Mouse (Mus musculus): ENCODE results near the gene Unc5c. TPM values are rescaled to one million over a fixed set of nuclear protein-coding genes. Genes with fewer than 3 reads are reported as not detected.

Unc5c gene
- polyA plus RNA-seq, 1 experiment from 2014 or later: 20.5 TPM

GRCm38 (mm10) chr3:141838864-141839263 is 373.8 kb downstream of the Unc5c start:
- Histone ChIP-seq H3K27ac (no peak overlapping the region), H3K4me3 (no peak overlapping the region), H3K27me3 (no peaks in the 10 kb centered on the region), H3K4me2 (no peak overlapping the region), H3K9ac (no peak overlapping the region), H3K36me3 (no peaks in the 10 kb centered on the region), H3K9me3 (no peaks in the 10 kb centered on the region), H3K4me1 (no peaks in the 10 kb centered on the region)
- 41% methylated on average over 7 of the region's 7 CpGs for WGBS
- ATAC-seq (ENCODE audit: borderline replicate concordance, extremely low read depth, low FRiP score, low TSS enrichment): no peak

GRCm38 (mm10) chr3:141849206-141849605 is 384.2 kb downstream of the Unc5c start:
- Histone ChIP-seq H3K27ac (no peak overlapping the region), H3K9me3 (no peaks in the 10 kb centered on the region), H3K9ac (no peak overlapping the region), H3K4me1 (no peaks in the 10 kb centered on the region), H3K36me3 (no peaks in the 10 kb centered on the region), H3K4me3 (no peak overlapping the region), H3K4me2 (no peak overlapping the region), H3K27me3 (no peaks in the 10 kb centered on the region)
- no peak for ATAC-seq (ENCODE audit: borderline replicate concordance, extremely low read depth, low FRiP score, low TSS enrichment)
- 79% methylated on average over 1 of the region's 1 CpGs for WGBS

- ATAC-seq (ENCODE audit: borderline replicate concordance, extremely low read depth, low FRiP score, low TSS enrichment): no peak
- Histone ChIP-seq H3K9ac (no peak overlapping the region), H3K27ac (no peak overlapping the region), H3K4me3 (no peak overlapping the region), H3K36me3 (no peaks in the 10 kb centered on the region), H3K4me2 (no peak overlapping the region), H3K27me3 (no peaks in the 10 kb centered on the region), H3K4me1 (no peaks in the 10 kb centered on the region), H3K9me3 (no peaks in the 10 kb centered on the region)
- WGBS: 77% methylated on average over 7 of the region's 7 CpGs
These were observed 385.1 kb downstream of the Unc5c start for GRCm38 (mm10) chr3:141850141-141850540.

GRCm38 (mm10) chr3:141854339-141854738 is 389.3 kb downstream of the Unc5c start:
- Histone ChIP-seq H3K4me1 (no peaks in the 10 kb centered on the region), H3K36me3 (no peaks in the 10 kb centered on the region), H3K4me2 (no peak overlapping the region), H3K27ac (no peak overlapping the region), H3K9ac (no peak overlapping the region), H3K9me3 (no peaks in the 10 kb centered on the region), H3K4me3 (no peak overlapping the region), H3K27me3 (no peaks in the 10 kb centered on the region)
- WGBS: 73% methylated on average over 4 of the region's 4 CpGs
- no peak for ATAC-seq (ENCODE audit: borderline replicate concordance, extremely low read depth, low FRiP score, low TSS enrichment)

- no peaks in the 10 kb centered on the region for H3K36me3 ChIP-seq
- ATAC-seq (ENCODE audit: borderline replicate concordance, extremely low read depth, low FRiP score, low TSS enrichment): 0 out of 2 replicates have a peak, but pooled peaks have one; percentile 11
- 60% methylated on average over 8 of the region's 8 CpGs for WGBS
These were observed 392.1 kb downstream of the Unc5c start for GRCm38 (mm10) chr3:141857123-141857522.

GRCm38 (mm10) chr3:141862816-141863461 is 397.9 kb downstream of the Unc5c start:
- ATAC-seq (ENCODE audit: borderline replicate concordance, extremely low read depth, low FRiP score, low TSS enrichment): peak; percentile 81; the same call in 1 of the 2 replicates
- H3K4me2 ChIP-seq: peak overlapping the region; percentile 40
- H3K9me3 ChIP-seq: no peaks in the 10 kb centered on the region
- H3K27me3 ChIP-seq: no peaks in the 10 kb centered on the region
- H3K4me3 ChIP-seq: no peak overlapping the region
- no peaks in the 10 kb centered on the region for H3K36me3 ChIP-seq
- H3K27ac ChIP-seq: no peak overlapping the region
- no peak overlapping the region for H3K9ac ChIP-seq
- no peaks in the 10 kb centered on the region for H3K4me1 ChIP-seq
- WGBS: 16% methylated on average over 13 of the region's 13 CpGs

More at GRCm38 (mm10) chr3:141857123-141857522, 392.1 kb downstream of the Unc5c start:
- Histone ChIP-seq H3K9ac (no peak overlapping the region), H3K4me1 (no peaks in the 10 kb centered on the region), H3K27ac (no peak overlapping the region), H3K27me3 (no peaks in the 10 kb centered on the region), H3K9me3 (no peaks in the 10 kb centered on the region), H3K4me3 (no peak overlapping the region), H3K4me2 (no peak overlapping the region)

- no peaks in the 10 kb centered on the region for H3K4me1 ChIP-seq
- ATAC-seq (ENCODE audit: borderline replicate concordance, extremely low read depth, low FRiP score, low TSS enrichment): no peak
- 81% methylated on average over 3 of the region's 3 CpGs for WGBS
- no peaks in the 10 kb centered on the region for H3K36me3 ChIP-seq
- H3K9ac ChIP-seq: no peak overlapping the region
- no peak overlapping the region for H3K27ac ChIP-seq
- H3K4me3 ChIP-seq: no peak overlapping the region
- H3K27me3 ChIP-seq: no peaks in the 10 kb centered on the region
- no peak overlapping the region for H3K4me2 ChIP-seq
- no peaks in the 10 kb centered on the region for H3K9me3 ChIP-seq
These were observed 406.8 kb downstream of the Unc5c start for GRCm38 (mm10) chr3:141871805-141872204.

- no peak overlapping the region for H3K27ac ChIP-seq
- WGBS: 81% methylated on average over 10 of the region's 10 CpGs
These were observed 407.5 kb downstream of the Unc5c start for GRCm38 (mm10) chr3:141872337-141873042.

GRCm38 (mm10) chr3:141882496-141882895 is 417.5 kb downstream of the Unc5c start:
- Histone ChIP-seq H3K36me3 (no peaks in the 10 kb centered on the region), H3K9me3 (no peaks in the 10 kb centered on the region), H3K4me3 (no peak overlapping the region), H3K4me1 (no peaks in the 10 kb centered on the region), H3K27ac (no peak overlapping the region), H3K27me3 (no peaks in the 10 kb centered on the region), H3K9ac (no peak overlapping the region), H3K4me2 (no peak overlapping the region)
- ATAC-seq (ENCODE audit: borderline replicate concordance, extremely low read depth, low FRiP score, low TSS enrichment): no peak
- WGBS: 79% methylated on average over 2 of the region's 2 CpGs

More at GRCm38 (mm10) chr3:141872337-141873042, 407.5 kb downstream of the Unc5c start:
- Histone ChIP-seq H3K27me3 (no peaks in the 10 kb centered on the region), H3K36me3 (no peaks in the 10 kb centered on the region), H3K4me1 (no peaks in the 10 kb centered on the region), H3K9ac (no peak overlapping the region), H3K4me2 (no peak overlapping the region), H3K9me3 (no peaks in the 10 kb centered on the region), H3K4me3 (no peak overlapping the region)
- no peak for ATAC-seq (ENCODE audit: borderline replicate concordance, extremely low read depth, low FRiP score, low TSS enrichment)

- no peak for ATAC-seq (ENCODE audit: borderline replicate concordance, extremely low read depth, low FRiP score, low TSS enrichment)
These were observed 419.2 kb downstream of the Unc5c start for GRCm38 (mm10) chr3:141884190-141884589.

More at GRCm38 (mm10) chr3:141884190-141884589, 419.2 kb downstream of the Unc5c start:
- Histone ChIP-seq H3K36me3 (no peaks in the 10 kb centered on the region), H3K9me3 (no peaks in the 10 kb centered on the region), H3K4me3 (no peak overlapping the region), H3K27ac (no peak overlapping the region), H3K4me1 (no peaks in the 10 kb centered on the region; the same call in 1 of the 2 replicates), H3K9ac (no peak overlapping the region), H3K27me3 (no peaks in the 10 kb centered on the region), H3K4me2 (no peak overlapping the region)
- WGBS: 96% methylated on average over 5 of the region's 5 CpGs
